Mouse (Mus musculus) urinary bladder, adult 18-20 months (tissue): ENCODE results near the gene Slc2a9.

Experiments used
- DNase-seq, 2 experiments: peaks; one replicate each; pipeline ENCODE4 v3.0.0; 2022; ENCODE audit warnings: low spot score in 2 of 2, mixed read lengths in 2 of 2

The Slc2a9 gene

GRCm38 (mm10) chr5:38470881-38471280 lies 32.1 kb downstream of the Slc2a9 start:
- DNase-seq, result no peak

DNA sequence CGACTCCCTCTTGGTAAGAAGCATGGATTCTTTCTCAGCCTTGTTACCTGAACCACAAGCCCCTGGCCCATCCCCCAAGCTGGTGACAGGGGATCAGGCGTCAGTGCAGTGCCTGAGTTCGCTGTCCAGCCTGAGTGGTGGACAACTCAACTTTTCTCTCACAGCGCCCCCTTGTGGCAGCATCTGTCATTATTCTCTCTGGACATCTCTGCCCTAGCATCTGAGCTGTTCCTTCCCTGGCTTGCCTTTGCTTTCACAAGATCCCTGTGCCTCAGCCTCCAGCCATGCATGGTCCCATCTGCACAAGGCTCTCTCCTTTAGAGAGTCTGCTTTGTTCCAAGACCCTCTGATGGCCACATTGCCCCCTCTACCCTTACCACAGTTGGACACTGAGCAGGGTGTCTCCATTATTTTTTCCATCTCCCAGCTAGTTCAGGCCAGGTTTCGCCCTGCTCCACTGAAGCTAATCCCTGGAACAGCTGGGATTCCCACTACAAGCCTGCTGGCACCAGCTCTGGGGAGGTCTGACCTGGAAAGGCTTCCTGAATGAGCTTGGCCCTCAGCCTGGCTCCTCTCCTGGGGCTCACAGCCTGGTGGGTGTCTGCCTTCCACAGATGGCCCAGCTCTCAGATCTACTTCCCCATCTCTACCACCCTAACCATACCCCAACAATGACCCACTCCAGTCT lies 32.9 kb downstream of the Slc2a9 start:
- peak; percentile 44 to 51 for DNase-seq

GRCm38 (mm10) chr5:38466569-38467110 lies 36.3 kb downstream of the Slc2a9 start:
- no peak for DNase-seq

GRCm38 (mm10) chr5:38461261-38461660 lies 41.7 kb downstream of the Slc2a9 start:
- DNase-seq, result no peak

DNA sequence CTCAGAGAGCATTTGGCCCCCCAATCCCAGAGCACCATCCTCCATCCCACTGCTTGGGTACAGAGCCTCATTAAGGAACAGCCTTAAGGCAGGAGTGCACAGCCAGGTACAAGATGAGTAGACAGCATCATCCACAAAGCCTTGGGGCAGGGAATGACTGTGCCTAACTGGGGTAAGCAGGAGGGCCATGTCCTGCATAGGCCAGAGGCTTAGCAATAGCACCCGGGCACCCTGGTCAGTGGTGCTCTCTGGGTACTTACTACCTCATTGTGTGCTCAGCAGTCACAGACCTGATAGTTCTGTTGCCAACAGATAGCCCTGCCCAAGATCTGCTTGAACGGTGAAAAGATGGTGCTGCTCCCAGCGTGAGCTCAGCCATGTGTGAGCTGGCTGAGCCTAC lies 52.0 kb downstream of the Slc2a9 start:
- no peak for DNase-seq

DNA sequence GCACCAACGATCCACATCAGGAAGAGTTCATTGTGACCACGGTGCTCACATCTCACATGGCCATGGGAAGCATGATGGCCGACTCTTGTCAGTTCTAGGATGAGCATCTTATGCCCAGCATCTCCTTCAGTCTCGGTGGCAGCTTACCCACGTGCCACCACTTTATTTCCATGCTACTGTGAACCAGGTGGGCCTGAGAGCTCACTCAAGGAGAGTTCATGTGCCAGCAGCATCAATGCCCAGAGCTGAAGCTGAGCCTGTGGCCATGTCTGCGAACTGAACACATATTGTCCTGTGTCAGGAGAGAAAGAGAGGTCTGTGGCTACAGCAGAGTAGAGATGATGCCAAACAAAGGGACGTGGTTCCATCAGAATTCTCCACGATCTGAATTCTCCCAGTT lies 53.3 kb downstream of the Slc2a9 start:
- no peak for DNase-seq

DNA sequence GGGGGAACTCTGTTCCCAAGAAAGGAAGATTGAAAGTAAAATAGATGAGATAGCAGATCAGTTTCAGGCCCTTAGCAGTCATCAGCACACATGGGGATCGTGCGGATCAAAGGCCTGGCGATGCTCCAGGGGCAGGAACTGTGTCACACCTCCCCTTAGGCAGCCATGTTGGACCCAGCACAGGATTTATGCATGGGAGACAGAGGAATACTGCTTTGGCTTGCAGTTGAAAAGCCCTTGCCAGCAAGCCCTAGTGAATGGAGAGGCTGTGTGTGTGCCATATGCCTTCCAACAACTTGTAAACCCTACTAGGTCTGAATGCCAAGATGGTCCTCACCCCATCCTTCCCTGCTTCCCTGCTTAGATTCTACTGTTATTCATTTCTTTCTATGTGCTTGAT lies 54.8 kb downstream of the Slc2a9 start:
- DNase-seq, result no peak

DNA sequence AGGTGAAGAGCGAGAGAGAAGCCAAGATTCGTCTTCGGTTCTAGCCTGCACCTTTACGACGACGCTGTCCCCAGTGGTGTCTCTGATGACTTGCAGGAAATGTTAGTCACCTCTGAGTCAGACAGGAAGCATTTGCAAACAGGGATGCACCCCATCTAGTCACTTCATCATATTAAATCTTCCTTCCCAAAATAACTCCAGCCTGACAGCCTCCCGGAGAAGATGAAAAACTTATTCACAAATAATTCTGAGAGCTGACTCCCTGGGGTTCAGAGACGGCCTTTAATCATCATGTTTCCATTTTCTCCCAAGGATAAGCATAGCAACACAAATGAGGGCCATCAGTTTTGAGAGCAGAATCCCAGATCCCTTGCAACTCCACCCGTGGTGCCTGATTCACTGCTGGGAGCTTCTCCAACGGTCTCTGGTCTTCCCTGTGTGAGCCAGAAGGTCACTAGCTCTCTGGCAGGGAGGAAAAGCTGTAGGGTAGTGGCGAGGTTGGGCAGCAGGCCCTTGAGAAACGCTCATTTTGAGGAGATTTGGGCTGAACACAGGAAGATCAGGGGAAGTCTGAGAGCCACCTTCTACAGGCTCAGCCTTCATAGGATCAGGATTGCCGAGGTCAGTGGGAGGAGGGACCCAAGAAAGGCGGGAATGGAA lies 56.5 kb downstream of the Slc2a9 start:
- peak in 1 of 2 experiments; percentile 31 for DNase-seq

DNA sequence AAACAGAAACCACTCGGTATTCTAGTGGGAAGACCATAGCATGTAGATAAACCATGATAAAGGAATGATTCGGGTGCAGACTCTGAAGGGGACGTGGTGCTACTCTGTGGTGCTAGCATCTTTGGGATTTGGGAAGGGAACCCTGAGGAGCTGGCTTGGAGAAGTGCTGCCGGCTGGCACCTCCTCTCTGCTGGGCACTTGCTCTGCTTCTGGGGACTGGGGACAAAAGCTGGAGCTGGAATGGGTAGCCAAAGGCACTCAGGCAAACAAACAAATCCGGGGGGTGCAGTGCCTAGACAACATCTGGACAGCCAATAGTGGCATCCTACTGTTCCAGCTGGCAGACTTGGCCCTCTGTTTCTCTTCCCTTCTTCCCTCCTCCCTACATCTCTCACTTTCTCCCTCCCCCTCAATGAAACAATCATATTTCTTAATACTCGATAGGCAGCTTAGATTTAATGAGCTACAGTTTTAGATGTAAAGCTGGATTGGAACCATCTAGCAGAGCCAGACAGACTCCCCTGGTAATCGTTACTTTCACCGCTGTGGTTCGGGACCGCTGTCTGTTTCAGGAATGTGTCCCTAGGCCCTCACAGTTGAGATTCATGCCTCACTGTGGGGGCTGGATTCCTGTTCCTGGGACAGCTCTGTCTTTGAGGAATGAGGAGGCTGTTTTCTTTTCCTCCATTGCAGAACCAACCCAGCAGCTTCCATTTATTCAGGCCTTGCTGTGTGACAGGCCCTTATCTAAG lies 61.7 kb downstream of the Slc2a9 start:
- no peak for DNase-seq

GRCm38 (mm10) chr5:38440252-38441005 lies 62.5 kb downstream of the Slc2a9 start:
- no peak for DNase-seq

DNA sequence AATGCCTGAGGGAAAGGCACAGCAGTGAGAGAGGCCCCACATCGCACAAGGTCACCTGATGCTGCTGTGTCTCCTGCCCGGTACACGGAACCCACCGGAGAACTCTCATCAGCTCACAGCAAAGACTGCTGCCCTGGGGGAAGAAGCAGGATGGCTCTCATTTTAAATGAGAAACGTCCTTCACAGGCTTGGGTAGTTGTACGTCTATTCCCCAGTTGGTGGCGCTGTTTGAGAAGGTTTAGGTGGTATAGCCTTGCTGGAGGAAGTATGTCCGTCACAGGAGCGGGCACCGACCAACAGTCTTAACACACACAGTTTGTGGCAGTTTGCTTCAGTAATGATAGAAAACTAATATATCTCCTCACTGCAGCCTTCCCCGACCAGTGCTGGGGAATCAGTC lies 66.3 kb downstream of the Slc2a9 start:
- DNase-seq, result no peak

DNA sequence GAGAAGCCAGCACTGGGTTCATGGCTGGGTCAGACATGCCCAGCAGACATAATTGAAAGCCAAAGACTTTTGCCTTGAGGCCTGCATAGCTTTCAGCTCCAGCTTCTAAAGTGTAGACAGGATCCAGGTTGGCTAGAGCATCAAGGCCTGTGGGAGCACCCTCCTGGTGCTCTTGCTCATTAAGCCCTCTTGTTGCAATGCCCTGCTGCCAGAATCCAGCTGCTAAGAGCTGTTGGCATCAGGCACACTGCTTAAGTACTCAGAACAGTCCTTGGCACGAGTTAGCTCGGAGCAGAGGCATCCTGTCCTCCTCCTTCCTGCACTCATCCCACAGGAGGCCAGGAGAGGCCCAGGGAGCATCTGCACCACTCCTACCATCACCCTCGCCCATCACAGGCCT lies 68.1 kb downstream of the Slc2a9 start:
- no peak for DNase-seq

DNA sequence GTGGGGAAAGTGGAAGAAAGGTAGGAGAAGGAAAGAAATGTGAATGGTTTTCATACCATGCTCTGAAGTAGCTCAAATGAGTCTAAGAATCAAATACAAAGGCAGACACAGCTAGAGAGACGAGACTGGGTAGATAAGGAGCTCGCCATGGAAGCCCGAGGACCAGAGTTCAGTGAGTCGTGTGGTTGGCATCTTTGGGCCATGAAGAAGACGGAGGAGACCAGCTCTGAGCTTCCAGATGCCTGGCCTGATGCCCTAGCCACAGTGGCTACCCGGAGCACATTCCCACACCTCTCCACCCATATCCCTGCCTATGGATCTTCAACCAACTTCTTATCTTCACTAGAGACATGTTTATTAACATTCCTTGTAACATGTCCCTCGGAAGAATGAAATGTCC lies 71.7 kb downstream of the Slc2a9 start:
- DNase-seq, result no peak

GRCm38 (mm10) chr5:38429106-38429505 lies 73.8 kb downstream of the Slc2a9 start:
- no peak for DNase-seq

- no peak for DNase-seq
Measured at GRCm38 (mm10) chr5:38427757-38428156, 75.2 kb downstream of the Slc2a9 start.

DNA sequence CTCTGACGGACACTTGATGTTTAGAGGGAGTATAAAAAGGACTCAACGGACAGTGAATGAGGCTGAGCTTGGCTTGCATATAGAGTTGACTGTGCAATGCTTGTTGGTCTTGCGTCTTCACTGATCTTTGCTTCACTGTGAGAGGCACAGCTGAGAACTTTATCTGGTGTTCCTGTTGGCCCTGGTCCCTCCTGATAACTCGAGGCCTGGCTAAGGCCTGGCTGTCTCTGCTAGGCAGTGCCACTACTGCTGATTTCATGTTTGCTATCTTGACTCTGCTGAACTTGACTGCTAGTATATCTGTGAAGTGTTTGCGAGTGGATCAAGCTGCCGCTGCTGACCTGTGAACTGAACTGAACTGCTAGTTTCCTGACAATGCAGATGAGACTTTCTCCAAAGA lies 77.4 kb downstream of the Slc2a9 start:
- DNase-seq, result no peak

- no peak for DNase-seq
Measured at GRCm38 (mm10) chr5:38422426-38422825, 80.5 kb downstream of the Slc2a9 start.

GRCm38 (mm10) chr5:38418799-38419198 lies 84.1 kb downstream of the Slc2a9 start:
- no peak for DNase-seq

DNA sequence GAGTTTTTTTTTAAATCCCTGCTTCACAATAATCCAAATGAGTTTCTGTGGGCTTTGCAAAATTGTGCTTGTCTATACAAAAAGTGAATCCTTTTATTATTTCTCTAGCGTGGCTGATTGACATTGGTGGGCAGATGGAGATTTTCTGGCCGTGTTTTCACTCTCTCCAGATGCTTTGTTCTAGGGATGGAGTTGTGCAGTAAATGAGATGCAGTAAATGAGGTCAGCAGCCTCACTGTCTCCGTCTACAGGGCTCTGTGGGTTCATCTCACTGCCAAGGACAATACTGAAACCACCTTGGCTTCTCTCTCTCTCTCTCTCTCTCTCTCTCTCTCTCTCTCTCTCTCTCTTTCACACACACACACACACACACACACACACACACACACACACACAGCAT lies 99.3 kb downstream of the Slc2a9 start:
- DNase-seq, result no peak

- no peak for DNase-seq
Measured at GRCm38 (mm10) chr5:38402288-38402687, 100.7 kb downstream of the Slc2a9 start.

DNA sequence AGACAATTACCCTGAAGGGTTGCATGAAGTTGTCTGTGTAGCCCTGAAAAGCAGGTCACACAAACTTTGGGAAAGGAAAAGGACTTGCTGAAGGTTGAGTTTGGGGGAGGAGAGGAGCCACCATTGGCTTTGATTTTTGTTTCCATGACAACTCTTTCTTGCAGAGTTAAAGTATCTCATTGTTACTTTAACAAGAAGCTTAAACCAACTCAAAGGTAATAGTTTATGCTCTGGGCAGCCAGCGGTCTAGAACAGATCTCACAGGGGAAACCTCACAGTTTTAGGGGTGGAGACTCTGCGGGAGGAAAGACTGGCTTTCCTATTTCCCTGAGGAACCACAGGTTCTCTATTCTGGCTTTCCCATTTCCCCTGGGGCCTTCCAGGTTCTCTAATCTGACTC lies 114.1 kb downstream of the Slc2a9 start:
- DNase-seq, result no peak

- DNase-seq, result no peak
Measured at GRCm38 (mm10) chr5:38388420-38388823, 114.5 kb downstream of the Slc2a9 start.
